Mouse (Mus musculus) ES-E14 (cell line): ENCODE data around the gene Zer1.

Experiments used
- CHD2 ChIP-seq: IDR thresholded peaks from 2 replicates; pipeline ENCODE4 v1.6.1; 2014; ENCODE audit warnings: mild to moderate bottlenecking, low read depth, low read length, inconsistent platforms
- ZNF384 ChIP-seq: IDR thresholded peaks from 2 replicates; pipeline ENCODE4 v1.6.1; 2012; ENCODE audit warnings: low read depth, low read length, inconsistent platforms

DNA sequence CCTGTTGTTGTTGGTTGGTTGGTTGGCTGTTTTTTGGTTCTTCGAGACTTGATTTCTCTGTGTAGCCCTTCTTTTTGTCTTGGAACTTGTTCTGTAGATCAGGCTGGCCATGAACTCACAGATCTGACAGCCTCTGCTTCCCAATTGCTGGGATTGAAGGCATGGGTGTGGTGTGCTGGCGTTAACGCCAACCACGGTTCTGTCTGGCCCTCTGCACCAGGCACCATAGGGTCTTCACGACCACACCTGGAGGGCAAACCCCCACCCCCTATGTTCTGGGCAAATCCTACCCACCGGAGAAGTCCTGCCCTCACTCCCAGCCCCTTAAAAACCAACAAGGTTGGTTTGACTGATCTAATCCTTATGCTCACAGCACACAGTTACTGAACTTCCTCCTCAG, 47.4 kb downstream of the Zer1 start:
- TF ChIP-seq ZNF384, result no peak; the same call in 1 of the 2 replicates
- TF ChIP-seq CHD2, result no peak
